Mouse (Mus musculus) heart, embryonic 15.5 days (tissue): ENCODE data around the gene Zfp712. TPM values are rescaled to one million over a fixed set of nuclear protein-coding genes. Genes with fewer than 3 reads are reported as not detected.

Source experiments
- ATAC-seq: fragments of 200-750 bp; cut with Nextera tagmentation; replicated peaks from 2 replicates; pipeline ENCODE4 v1.8.0; 2017; ENCODE audit warnings: low read depth, moderate TSS enrichment; ENCODE audit not compliant: insufficient number of reproducible peaks, insufficient read depth, low FRiP score
- H3K27ac ChIP-seq: fragments of 300-500 bp; sonication (generic); 2 replicates; pipeline ENCODE4 v1.5.1; 2015; ENCODE audit warnings: mild to moderate bottlenecking, inconsistent platforms
- H3K27me3 ChIP-seq: fragments of 300-500 bp; sonication (generic); 2 replicates; pipeline ENCODE4 v1.6.1; 2015; ENCODE audit warnings: inconsistent platforms
- H3K36me3 ChIP-seq: fragments of 300-500 bp; sonication (generic); 2 replicates; pipeline ENCODE4 v1.6.1; 2015; ENCODE audit warnings: mild to moderate bottlenecking, inconsistent platforms
- H3K4me1 ChIP-seq: fragments of 300-500 bp; sonication (generic); replicated peaks from 2 replicates; pipeline ENCODE4 v1.6.1; 2015; ENCODE audit warnings: inconsistent platforms
- H3K4me2 ChIP-seq: fragments of 300-500 bp; sonication (generic); 2 replicates; pipeline ENCODE4 v1.6.1; 2015; ENCODE audit warnings: inconsistent platforms, mild to moderate bottlenecking, moderate library complexity
- H3K4me3 ChIP-seq: fragments of 300-500 bp; sonication (generic); 2 replicates; pipeline ENCODE4 v1.5.1; 2015; ENCODE audit warnings: mild to moderate bottlenecking, inconsistent platforms
- H3K9ac ChIP-seq: fragments of 300-500 bp; sonication (generic); 2 replicates; pipeline ENCODE4 v1.6.1; 2015; ENCODE audit warnings: mild to moderate bottlenecking, inconsistent platforms
- H3K9me3 ChIP-seq: fragments of 300-500 bp; sonication (generic); replicated peaks from 2 replicates; pipeline ENCODE4 v1.6.1; 2016; ENCODE audit warnings: inconsistent platforms
- WGBS: fragments of 180-500 bp; shearing (Covaris S2); methylation state at CpG from one replicate; pipeline ENCODE4 v1.1.7; 2015; ENCODE audit warnings: mixed read lengths; 5-methylcytosine and 5-hydroxymethylcytosine counted together
- polyA plus RNA-seq: library from polyadenylated mRNA; unstranded; fragments of >200 nt; fragmentation: Nextera tagmentation; extraction: Ambion mirVana; gene quantifications from 2 replicates; pipeline ENCODE4 v1.2.1, GENCODE M21; 2015

The Zfp712 gene
- polyA plus RNA-seq, 1 experiment from 2014 or later, result 2.2 TPM

GRCm38 (mm10) chr13:67062427-67062826, 1.5 kb upstream of the Zfp712 start:
- no peak overlapping the region for H3K9ac ChIP-seq
- no peak for ATAC-seq
- no peak overlapping the region for H3K4me3 ChIP-seq

GRCm38 (mm10) chr13:67060161-67060785, 697 bp downstream of the Zfp712 start:
- no peaks in the 10 kb centered on the region for H3K36me3 ChIP-seq
- H3K9me3 ChIP-seq, result no peaks in the 10 kb centered on the region
- WGBS, result 4% methylated on average over 12 of the region's 12 CpGs
- peak overlapping the region; percentile 77 for H3K4me3 ChIP-seq
- H3K4me2 ChIP-seq, result peak overlapping the region; percentile 83
- ATAC-seq, result no peak; the same call in 1 of the 2 replicates
- H3K27me3 ChIP-seq, result no peaks in the 10 kb centered on the region
- H3K4me1 ChIP-seq, result peaks cover 5% of the 10 kb centered on the region
- peak overlapping the region; percentile 69 for H3K9ac ChIP-seq
- H3K27ac ChIP-seq, result peak overlapping the region; percentile 92

More at GRCm38 (mm10) chr13:67062427-67062826, 1.5 kb upstream of the Zfp712 start:
- H3K9me3 ChIP-seq, result no peaks in the 10 kb centered on the region
- H3K4me1 ChIP-seq, result peaks cover 5% of the 10 kb centered on the region
- WGBS, result 48% methylated on average over 7 of the region's 7 CpGs
- H3K27me3 ChIP-seq, result no peaks in the 10 kb centered on the region
- no peak overlapping the region for H3K27ac ChIP-seq
- H3K36me3 ChIP-seq, result no peaks in the 10 kb centered on the region
- H3K4me2 ChIP-seq, result no peak overlapping the region

Other genes starting within 250 kb of the Zfp712 start
- gene Gm10767, start 156.3 kb downstream of the Zfp712 start, polyA plus RNA-seq, result 0.88 and 0.95 TPM in 2 replicates
- 3.2 and 3.3 TPM in 2 replicates for gene Zfp708, start 36.8 kb upstream of the Zfp712 start, polyA plus RNA-seq
- gene Gm28557, start 47.4 kb upstream of the Zfp712 start, polyA plus RNA-seq, result 1.5 and 1.8 TPM in 2 replicates
- 0.38 TPM in 2 replicates for gene Rslcan18, start 55.1 kb upstream of the Zfp712 start, polyA plus RNA-seq
- gene Zfp759, start 60.5 kb upstream of the Zfp712 start, polyA plus RNA-seq, result 1.5 and 1.6 TPM in 2 replicates
- 5.9 and 6.2 TPM in 2 replicates for gene Rsl1, start 112.0 kb upstream of the Zfp712 start, polyA plus RNA-seq
- gene Zfp455, start 133.3 kb upstream of the Zfp712 start, polyA plus RNA-seq, result 1.1 and 1.3 TPM in 2 replicates
- 1.1 and 1.3 TPM in 2 replicates for gene Zfp458, start 217.3 kb upstream of the Zfp712 start, polyA plus RNA-seq
- gene Zfp457, start 245.3 kb upstream of the Zfp712 start, polyA plus RNA-seq, result 0.83 and 1.0 TPM in 2 replicates